Mouse (Mus musculus): ENCODE measurements around the gene Mmel1. TPM values are rescaled to one million over a fixed set of nuclear protein-coding genes. Genes with fewer than 3 reads are reported as not detected.

Mmel1 gene
- polyA plus RNA-seq, 1 experiment from 2014 or later = 0.23 TPM

GRCm38 (mm10) chr4:154933306-154933907, 64.0 kb downstream of the Mmel1 start:
- ATAC-seq (replicated peaks; ENCODE audit: insufficient number of reproducible peaks, low FRiP score, low TSS enrichment) = no peak
- 45% methylated on average over 13 of the region's 13 CpGs for WGBS (ENCODE audit: insufficient replicate concordance)
- peaks cover 4% of the 10 kb centered on the region; the same call in 1 of the 2 replicates for H3K4me1 ChIP-seq (ENCODE audit: control insufficient read depth, insufficient read depth, low read length)
- no peaks in the 10 kb centered on the region for H3K9me3 ChIP-seq (replicated peaks; ENCODE audit: control insufficient read depth, low read length)
- no peak overlapping the region for H3K27ac ChIP-seq (ENCODE audit: low read depth, low read length)
- H3K4me2 ChIP-seq = no peak overlapping the region
- no peak overlapping the region for H3K9ac ChIP-seq (ENCODE audit: low read depth, low read length)
- H3K4me3 ChIP-seq (ENCODE audit: low read depth, low read length) = no peak overlapping the region
- H3K27me3 ChIP-seq (ENCODE audit: control insufficient read depth, insufficient read depth, low read length) = no peaks in the 10 kb centered on the region
- no peaks in the 10 kb centered on the region for H3K36me3 ChIP-seq (ENCODE audit: control insufficient read depth, insufficient read depth, low read length)

- Histone ChIP-seq H3K4me1 (ENCODE audit: control insufficient read depth, insufficient read depth, low read length) (no peaks in the 10 kb centered on the region), H3K27me3 (ENCODE audit: control insufficient read depth, insufficient read depth, low read length) (no peaks in the 10 kb centered on the region), H3K9me3 (replicated peaks; ENCODE audit: control insufficient read depth, low read length) (no peaks in the 10 kb centered on the region), H3K9ac (ENCODE audit: low read depth, low read length) (no peak overlapping the region), H3K4me3 (ENCODE audit: low read depth, low read length) (no peak overlapping the region), H3K36me3 (ENCODE audit: control insufficient read depth, insufficient read depth, low read length) (no peaks in the 10 kb centered on the region), H3K27ac (ENCODE audit: low read depth, low read length) (no peak overlapping the region), H3K4me2 (no peak overlapping the region)
- no peak for ATAC-seq (replicated peaks; ENCODE audit: insufficient number of reproducible peaks, low FRiP score, low TSS enrichment)
- 82% methylated on average over 2 of the region's 2 CpGs for WGBS (ENCODE audit: insufficient replicate concordance)
Observed at GRCm38 (mm10) chr4:154934800-154935199, 65.4 kb downstream of the Mmel1 start.

- WGBS (ENCODE audit: insufficient replicate concordance) = 70% methylated on average over 7 of the region's 7 CpGs
- Histone ChIP-seq H3K9ac (ENCODE audit: low read depth, low read length) (no peak overlapping the region), H3K27ac (ENCODE audit: low read depth, low read length) (no peak overlapping the region), H3K27me3 (ENCODE audit: control insufficient read depth, insufficient read depth, low read length) (no peaks in the 10 kb centered on the region), H3K9me3 (replicated peaks; ENCODE audit: control insufficient read depth, low read length) (no peaks in the 10 kb centered on the region), H3K36me3 (ENCODE audit: control insufficient read depth, insufficient read depth, low read length) (no peaks in the 10 kb centered on the region), H3K4me1 (ENCODE audit: control insufficient read depth, insufficient read depth, low read length) (no peaks in the 10 kb centered on the region), H3K4me3 (ENCODE audit: low read depth, low read length) (no peak overlapping the region), H3K4me2 (no peak overlapping the region)
- no peak for ATAC-seq (replicated peaks; ENCODE audit: insufficient number of reproducible peaks, low FRiP score, low TSS enrichment)
Observed at GRCm38 (mm10) chr4:154935788-154936187, 66.4 kb downstream of the Mmel1 start.

- H3K4me3 ChIP-seq (ENCODE audit: low read depth, low read length) = no peak overlapping the region
- no peak overlapping the region for H3K9ac ChIP-seq (ENCODE audit: low read depth, low read length)
- no peak for ATAC-seq (replicated peaks; ENCODE audit: insufficient number of reproducible peaks, low FRiP score, low TSS enrichment)
- no peak overlapping the region for H3K27ac ChIP-seq (ENCODE audit: low read depth, low read length)
- H3K4me1 ChIP-seq (ENCODE audit: control insufficient read depth, insufficient read depth, low read length) = no peaks in the 10 kb centered on the region
- no peaks in the 10 kb centered on the region for H3K36me3 ChIP-seq (ENCODE audit: control insufficient read depth, insufficient read depth, low read length)
- no peaks in the 10 kb centered on the region for H3K27me3 ChIP-seq (ENCODE audit: control insufficient read depth, insufficient read depth, low read length)
- no peak overlapping the region for H3K4me2 ChIP-seq
- no peaks in the 10 kb centered on the region for H3K9me3 ChIP-seq (replicated peaks; ENCODE audit: control insufficient read depth, low read length)
- WGBS (ENCODE audit: insufficient replicate concordance) = 58% methylated on average over 8 of the region's 8 CpGs
Observed at GRCm38 (mm10) chr4:154936542-154937255, 67.3 kb downstream of the Mmel1 start.

GRCm38 (mm10) chr4:154937746-154938145, 68.4 kb downstream of the Mmel1 start:
- no peak overlapping the region for H3K27ac ChIP-seq (ENCODE audit: low read depth, low read length)

GRCm38 (mm10) chr4:154940156-154940555, 70.8 kb downstream of the Mmel1 start:
- Histone ChIP-seq H3K27me3 (ENCODE audit: control insufficient read depth, insufficient read depth, low read length) (no peaks in the 10 kb centered on the region), H3K9me3 (replicated peaks; ENCODE audit: control insufficient read depth, low read length) (no peaks in the 10 kb centered on the region), H3K4me3 (ENCODE audit: low read depth, low read length) (no peak overlapping the region), H3K36me3 (ENCODE audit: control insufficient read depth, insufficient read depth, low read length) (no peaks in the 10 kb centered on the region), H3K4me1 (ENCODE audit: control insufficient read depth, insufficient read depth, low read length) (no peaks in the 10 kb centered on the region), H3K4me2 (no peak overlapping the region), H3K27ac (ENCODE audit: low read depth, low read length) (no peak overlapping the region), H3K9ac (ENCODE audit: low read depth, low read length) (no peak overlapping the region)
- WGBS (ENCODE audit: insufficient replicate concordance) = 88% methylated on average over 2 of the region's 2 CpGs
- no peak for ATAC-seq (replicated peaks; ENCODE audit: insufficient number of reproducible peaks, low FRiP score, low TSS enrichment)

More at GRCm38 (mm10) chr4:154937746-154938145, 68.4 kb downstream of the Mmel1 start:
- Histone ChIP-seq H3K36me3 (ENCODE audit: control insufficient read depth, insufficient read depth, low read length) (no peaks in the 10 kb centered on the region), H3K4me2 (no peak overlapping the region), H3K4me3 (ENCODE audit: low read depth, low read length) (no peak overlapping the region), H3K27me3 (ENCODE audit: control insufficient read depth, insufficient read depth, low read length) (no peaks in the 10 kb centered on the region), H3K4me1 (ENCODE audit: control insufficient read depth, insufficient read depth, low read length) (no peaks in the 10 kb centered on the region), H3K9me3 (replicated peaks; ENCODE audit: control insufficient read depth, low read length) (no peaks in the 10 kb centered on the region), H3K9ac (ENCODE audit: low read depth, low read length) (no peak overlapping the region; the same call in 1 of the 2 replicates)
- WGBS (ENCODE audit: insufficient replicate concordance) = 73% methylated on average over 1 of the region's 1 CpGs
- ATAC-seq (replicated peaks; ENCODE audit: insufficient number of reproducible peaks, low FRiP score, low TSS enrichment) = no peak

GRCm38 (mm10) chr4:154941831-154942230, 72.4 kb downstream of the Mmel1 start:
- peaks cover 5% of the 10 kb centered on the region; the same call in 1 of the 2 replicates for H3K4me1 ChIP-seq (ENCODE audit: control insufficient read depth, insufficient read depth, low read length)
- H3K36me3 ChIP-seq (ENCODE audit: control insufficient read depth, insufficient read depth, low read length) = no peaks in the 10 kb centered on the region
- no peak for ATAC-seq (replicated peaks; ENCODE audit: insufficient number of reproducible peaks, low FRiP score, low TSS enrichment)
- WGBS (ENCODE audit: insufficient replicate concordance) = 76% methylated on average over 5 of the region's 5 CpGs
- H3K9ac ChIP-seq (ENCODE audit: low read depth, low read length) = no peak overlapping the region
- H3K4me3 ChIP-seq (ENCODE audit: low read depth, low read length) = no peak overlapping the region
- H3K4me2 ChIP-seq = no peak overlapping the region
- H3K9me3 ChIP-seq (replicated peaks; ENCODE audit: control insufficient read depth, low read length) = no peaks in the 10 kb centered on the region
- no peaks in the 10 kb centered on the region for H3K27me3 ChIP-seq (ENCODE audit: control insufficient read depth, insufficient read depth, low read length)
- no peak overlapping the region for H3K27ac ChIP-seq (ENCODE audit: low read depth, low read length)

GRCm38 (mm10) chr4:154942632-154943322, 73.4 kb downstream of the Mmel1 start:
- no peak overlapping the region for H3K9ac ChIP-seq (ENCODE audit: low read depth, low read length)
- no peak overlapping the region for H3K4me3 ChIP-seq (ENCODE audit: low read depth, low read length)
- H3K36me3 ChIP-seq (ENCODE audit: control insufficient read depth, insufficient read depth, low read length) = no peaks in the 10 kb centered on the region
- no peak for ATAC-seq (replicated peaks; ENCODE audit: insufficient number of reproducible peaks, low FRiP score, low TSS enrichment)
- H3K27ac ChIP-seq (ENCODE audit: low read depth, low read length) = no peak overlapping the region
- 75% methylated on average over 10 of the region's 10 CpGs for WGBS (ENCODE audit: insufficient replicate concordance)
- H3K9me3 ChIP-seq (replicated peaks; ENCODE audit: control insufficient read depth, low read length) = no peaks in the 10 kb centered on the region
- no peak overlapping the region for H3K4me2 ChIP-seq
- H3K27me3 ChIP-seq (ENCODE audit: control insufficient read depth, insufficient read depth, low read length) = no peaks in the 10 kb centered on the region
- H3K4me1 ChIP-seq (ENCODE audit: control insufficient read depth, insufficient read depth, low read length) = peaks cover 5% of the 10 kb centered on the region; the same call in 1 of the 2 replicates

Measured in heart, embryonic 11.5 days (tissue).